Mouse (Mus musculus) pancreas, adult 10 weeks (tissue): ENCODE results near the gene Cul4b. TPM values are rescaled to one million over a fixed set of nuclear protein-coding genes. Genes with fewer than 3 reads are reported as not detected.

Experiments used
- polyA plus RNA-seq: library from polyadenylated mRNA; stranded (reverse); fragments of 350-450 nt; fragmentation: Illumina TruSeq; extraction: RNeasy Lipid Tissue Mini Kit (QIAGEN cat#74804); gene quantifications from one replicate; pipeline ENCODE4 v1.2.3, GENCODE M21; 2015; ENCODE audit warnings: low read depth, low replicate concordance; ENCODE audit not compliant: insufficient read depth

Cul4b gene
- polyA plus RNA-seq, result 5.2 TPM

GRCm38 (mm10) chrX:38576078-38576477 lies at the start of gene Cul4b:
TSS of gene Cul4b (minus strand) at chrX:38576196.

GRCm38 (mm10) chrX:38600177-38600994 lies 24.4 kb upstream of the Cul4b start, which contains the start of gene Mcts1:
TSS of gene Mcts1 (plus strand) at chrX:38600578.

Other genes with a start within 250 kb of the Cul4b start
- gene Lamp2, start 119.7 kb downstream of the Cul4b start, polyA plus RNA-seq, result 36.9 TPM
- 24.7 TPM for gene Mcts1, start 24.4 kb upstream of the Cul4b start, polyA plus RNA-seq
- gene C1galt1c1, start 58.9 kb upstream of the Cul4b start, polyA plus RNA-seq, result 7.8 TPM
- gene 6030498E09Rik, start 196.5 kb upstream of the Cul4b start, polyA plus RNA-seq, result not detected